Mouse (Mus musculus): Measurements from ENCODE around the gene Ggact. TPM values are rescaled to one million over a fixed set of nuclear protein-coding genes. Genes with fewer than 3 reads are reported as not detected.

The Ggact gene
- polyA plus RNA-seq, 1 experiment from 2014 or later: 15.0 TPM

DNA sequence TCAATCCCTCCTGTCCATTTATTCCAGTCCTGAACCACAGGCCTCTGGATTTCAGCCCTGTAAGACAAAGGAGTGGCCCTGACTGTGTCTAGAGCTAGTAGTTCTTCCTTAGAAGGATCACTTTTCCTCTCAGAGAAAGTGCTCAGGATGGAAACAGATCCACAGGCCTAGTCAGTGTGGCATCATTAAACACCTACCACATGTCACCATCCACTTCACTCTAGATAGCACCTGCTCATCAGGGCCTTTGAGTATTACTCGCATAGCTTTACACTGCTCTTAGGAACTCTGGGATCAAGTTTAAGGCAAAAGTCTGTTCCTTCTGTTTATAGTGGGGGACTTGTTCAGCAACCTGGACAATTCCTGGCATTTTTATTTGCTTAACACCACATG lies 25.1 kb downstream of the Ggact start:
- no peaks in the 10 kb centered on the region for H3K9me3 ChIP-seq (replicated peaks; ENCODE audit: control insufficient read depth, low read length)
- no peak overlapping the region for H3K9ac ChIP-seq (ENCODE audit: low read depth, low read length)
- H3K4me2 ChIP-seq: no peak overlapping the region
- WGBS (ENCODE audit: insufficient replicate concordance): 54% methylated on average over 1 of the region's 1 CpGs
- 0 out of 2 replicates have a peak, but pooled peaks cover 2% of the 10 kb centered on the region for H3K27me3 ChIP-seq (ENCODE audit: control insufficient read depth, insufficient read depth, low read length)
- H3K4me3 ChIP-seq (ENCODE audit: low read depth, low read length): no peak overlapping the region
- ATAC-seq (replicated peaks; ENCODE audit: insufficient number of reproducible peaks, low FRiP score, low TSS enrichment): no peak
- peaks cover 12% of the 10 kb centered on the region for H3K4me1 ChIP-seq (ENCODE audit: control insufficient read depth, insufficient read depth, low read length)
- H3K36me3 ChIP-seq (ENCODE audit: control insufficient read depth, insufficient read depth, low read length): no peaks in the 10 kb centered on the region
- H3K27ac ChIP-seq (ENCODE audit: low read depth, low read length): peak overlapping the region; percentile 69

DNA sequence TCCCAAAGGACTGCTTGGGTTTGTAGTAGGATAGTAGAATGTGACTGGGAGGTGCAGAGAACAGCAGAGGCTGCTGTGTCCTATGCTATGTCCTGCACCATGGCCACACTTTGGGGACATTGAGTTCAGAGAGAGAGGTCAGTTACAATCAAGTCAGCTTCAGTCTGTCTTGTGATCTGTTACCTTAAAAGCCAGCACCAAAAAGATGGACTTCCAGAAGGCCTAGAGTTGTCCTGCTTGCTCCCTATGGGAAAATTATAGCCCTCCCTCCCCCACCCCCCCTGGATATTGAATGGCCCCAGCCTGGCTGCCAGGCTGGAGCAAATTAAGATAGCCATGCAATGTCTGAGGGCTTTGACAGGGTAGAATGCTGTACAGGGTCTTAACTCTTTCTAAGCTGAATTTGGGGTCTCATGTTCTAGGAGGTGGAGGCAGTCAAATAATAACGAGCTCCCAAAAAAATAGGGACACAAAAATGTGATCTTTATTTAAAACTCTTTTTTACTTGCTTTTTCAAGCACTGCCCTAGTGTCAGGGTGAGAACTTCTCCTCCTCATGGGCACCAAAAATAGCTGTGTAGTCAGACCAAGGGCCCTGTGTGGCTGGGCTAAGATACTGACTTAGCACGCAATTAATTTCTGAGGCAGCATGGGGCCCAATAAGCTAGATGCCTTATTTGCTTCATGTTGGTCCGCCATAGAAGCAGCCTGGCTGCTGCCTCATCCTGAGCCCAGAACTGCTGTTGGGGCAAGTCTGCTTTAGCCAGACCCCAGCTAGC lies 25.7 kb downstream of the Ggact start:
- Histone ChIP-seq H3K4me1 (ENCODE audit: control insufficient read depth, insufficient read depth, low read length) (peaks cover 12% of the 10 kb centered on the region), H3K4me3 (ENCODE audit: low read depth, low read length) (no peak overlapping the region), H3K9me3 (replicated peaks; ENCODE audit: control insufficient read depth, low read length) (no peaks in the 10 kb centered on the region), H3K27ac (ENCODE audit: low read depth, low read length) (peak overlapping the region; percentile 69), H3K27me3 (ENCODE audit: control insufficient read depth, insufficient read depth, low read length) (0 out of 2 replicates have a peak, but pooled peaks cover 2% of the 10 kb centered on the region), H3K36me3 (ENCODE audit: control insufficient read depth, insufficient read depth, low read length) (no peaks in the 10 kb centered on the region), H3K9ac (ENCODE audit: low read depth, low read length) (no peak overlapping the region), H3K4me2 (no peak overlapping the region; the same call in 1 of the 2 replicates)
- WGBS (ENCODE audit: insufficient replicate concordance): 57% methylated on average over 3 of the region's 3 CpGs
- ATAC-seq (replicated peaks; ENCODE audit: insufficient number of reproducible peaks, low FRiP score, low TSS enrichment): no peak

DNA sequence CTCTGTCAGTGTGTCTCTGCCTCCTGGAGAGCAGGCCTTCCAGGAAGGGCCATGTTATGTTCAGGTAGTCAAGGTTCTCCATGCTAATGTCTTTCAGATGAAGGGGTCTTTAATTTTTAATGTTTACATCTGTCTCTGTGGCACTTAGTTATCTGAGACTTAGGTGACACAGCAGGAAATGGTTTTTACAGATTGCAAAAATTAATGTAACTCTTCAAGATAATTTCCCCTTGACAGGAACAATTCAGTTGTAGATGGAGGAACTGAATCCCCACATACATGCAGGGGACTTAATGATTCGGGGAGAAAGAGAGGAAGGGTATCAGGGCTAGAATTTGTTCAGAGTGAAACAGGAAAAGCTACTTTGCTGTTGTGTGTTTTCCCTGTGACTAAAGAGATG lies 26.3 kb downstream of the Ggact start:
- H3K36me3 ChIP-seq (ENCODE audit: control insufficient read depth, insufficient read depth, low read length): no peaks in the 10 kb centered on the region
- H3K9me3 ChIP-seq (replicated peaks; ENCODE audit: control insufficient read depth, low read length): no peaks in the 10 kb centered on the region
- no peak overlapping the region for H3K27ac ChIP-seq (ENCODE audit: low read depth, low read length)
- H3K4me3 ChIP-seq (ENCODE audit: low read depth, low read length): no peak overlapping the region
- WGBS (ENCODE audit: insufficient replicate concordance): 80% methylated on average over 1 of the region's 1 CpGs
- no peak overlapping the region for H3K4me2 ChIP-seq
- ATAC-seq (replicated peaks; ENCODE audit: insufficient number of reproducible peaks, low FRiP score, low TSS enrichment): no peak
- 0 out of 2 replicates have a peak, but pooled peaks cover 2% of the 10 kb centered on the region for H3K27me3 ChIP-seq (ENCODE audit: control insufficient read depth, insufficient read depth, low read length)
- H3K4me1 ChIP-seq (ENCODE audit: control insufficient read depth, insufficient read depth, low read length): peaks cover 12% of the 10 kb centered on the region
- no peak overlapping the region for H3K9ac ChIP-seq (ENCODE audit: low read depth, low read length)

DNA sequence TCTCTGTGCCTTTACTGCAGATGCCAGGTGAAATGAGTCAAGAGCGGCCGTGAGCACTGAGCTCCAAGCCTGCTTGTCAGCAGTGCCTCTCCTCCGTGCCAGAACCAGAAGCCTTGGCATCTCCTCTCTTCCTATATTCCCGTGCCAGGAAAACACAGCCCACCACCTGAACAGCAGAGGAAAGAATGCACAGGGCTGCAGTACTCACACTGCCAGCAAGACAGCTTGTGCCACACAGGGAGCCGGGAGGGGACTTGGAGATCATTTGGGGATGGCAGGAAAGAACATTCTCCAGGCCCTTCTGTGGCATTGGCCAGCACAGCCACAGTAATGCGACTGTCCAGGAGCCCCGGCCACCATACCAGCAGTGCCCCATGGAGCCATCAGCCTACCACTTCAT lies 27.7 kb downstream of the Ggact start:
- no peak overlapping the region for H3K4me3 ChIP-seq (ENCODE audit: low read depth, low read length)
- no peaks in the 10 kb centered on the region for H3K9me3 ChIP-seq (replicated peaks; ENCODE audit: control insufficient read depth, low read length)
- H3K36me3 ChIP-seq (ENCODE audit: control insufficient read depth, insufficient read depth, low read length): no peaks in the 10 kb centered on the region
- WGBS (ENCODE audit: insufficient replicate concordance): 93% methylated on average over 7 of the region's 7 CpGs
- no peak overlapping the region for H3K9ac ChIP-seq (ENCODE audit: low read depth, low read length)
- no peak overlapping the region for H3K27ac ChIP-seq (ENCODE audit: low read depth, low read length)
- H3K4me2 ChIP-seq: no peak overlapping the region
- no peak for ATAC-seq (replicated peaks; ENCODE audit: insufficient number of reproducible peaks, low FRiP score, low TSS enrichment)
- H3K4me1 ChIP-seq (ENCODE audit: control insufficient read depth, insufficient read depth, low read length): peaks cover 15% of the 10 kb centered on the region
- H3K27me3 ChIP-seq (ENCODE audit: control insufficient read depth, insufficient read depth, low read length): 0 out of 2 replicates have a peak, but pooled peaks cover 2% of the 10 kb centered on the region

DNA sequence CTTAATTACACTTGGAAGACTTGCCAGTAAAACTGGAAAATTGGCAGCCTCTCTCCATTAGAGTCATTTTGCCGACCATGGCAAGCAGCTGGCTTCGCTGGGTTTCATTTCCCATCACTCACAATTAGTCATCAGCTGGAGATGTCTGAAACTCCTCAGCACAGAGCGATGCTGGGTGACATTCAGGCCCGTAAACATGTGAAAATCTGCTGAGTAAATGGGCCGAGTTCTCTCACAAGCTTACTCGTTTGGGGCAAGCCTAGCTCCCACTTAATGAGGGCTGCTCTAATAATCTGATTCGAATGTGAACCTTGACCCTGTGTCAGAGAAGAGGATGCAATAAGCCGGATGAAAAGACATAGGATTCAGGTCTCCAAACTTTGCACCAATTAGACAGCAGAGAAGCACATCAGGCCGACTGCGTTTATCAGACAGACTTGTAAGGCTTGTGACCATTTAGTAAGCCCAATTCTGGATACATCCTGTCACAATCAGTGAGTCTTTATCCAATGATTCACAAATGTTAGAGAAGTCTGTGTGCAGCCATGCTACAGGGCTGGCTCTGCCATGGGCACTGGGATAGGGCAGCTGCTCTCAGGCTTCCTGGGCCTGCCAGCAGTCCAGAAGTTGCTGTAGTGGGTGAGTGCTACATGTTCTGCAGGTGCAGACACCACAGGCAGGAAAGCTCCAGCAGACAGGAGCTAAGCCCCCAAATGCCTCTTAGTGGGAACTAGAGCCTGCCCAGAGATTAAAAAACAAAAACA lies 29.6 kb downstream of the Ggact start:
- Histone ChIP-seq H3K27ac (ENCODE audit: low read depth, low read length) (no peak overlapping the region), H3K27me3 (ENCODE audit: control insufficient read depth, insufficient read depth, low read length) (0 out of 2 replicates have a peak, but pooled peaks cover 2% of the 10 kb centered on the region), H3K4me1 (ENCODE audit: control insufficient read depth, insufficient read depth, low read length) (peaks cover 15% of the 10 kb centered on the region), H3K36me3 (ENCODE audit: control insufficient read depth, insufficient read depth, low read length) (no peaks in the 10 kb centered on the region), H3K9ac (ENCODE audit: low read depth, low read length) (no peak overlapping the region), H3K9me3 (replicated peaks; ENCODE audit: control insufficient read depth, low read length) (no peaks in the 10 kb centered on the region), H3K4me2 (no peak overlapping the region), H3K4me3 (ENCODE audit: low read depth, low read length) (no peak overlapping the region)
- no peak for ATAC-seq (replicated peaks; ENCODE audit: insufficient number of reproducible peaks, low FRiP score, low TSS enrichment)
- WGBS (ENCODE audit: insufficient replicate concordance): 62% methylated on average over 10 of the region's 10 CpGs

DNA sequence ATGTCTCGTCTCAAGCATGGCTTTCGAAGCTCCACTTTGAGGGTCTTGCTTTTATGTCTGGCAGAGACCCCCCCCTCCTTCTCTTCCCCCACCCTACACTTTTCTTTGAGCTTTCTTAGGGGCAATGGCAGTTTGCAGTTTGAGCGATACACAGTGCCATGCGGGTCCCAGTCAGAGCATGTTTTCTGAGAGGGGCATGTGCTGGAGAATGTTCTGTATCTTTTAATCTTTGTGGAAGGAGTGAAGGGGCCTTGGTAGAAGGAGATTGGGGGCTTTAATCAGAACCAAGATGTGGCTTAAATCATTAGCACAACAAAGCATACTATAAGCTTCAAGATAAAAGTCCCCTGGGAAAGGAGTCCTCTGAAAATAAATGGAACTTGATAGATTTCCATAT lies 30.1 kb downstream of the Ggact start:
- 0 out of 2 replicates have a peak, but pooled peaks cover 2% of the 10 kb centered on the region for H3K27me3 ChIP-seq (ENCODE audit: control insufficient read depth, insufficient read depth, low read length)
- H3K9ac ChIP-seq (ENCODE audit: low read depth, low read length): no peak overlapping the region
- ATAC-seq (replicated peaks; ENCODE audit: insufficient number of reproducible peaks, low FRiP score, low TSS enrichment): no peak
- H3K4me2 ChIP-seq: no peak overlapping the region
- WGBS (ENCODE audit: insufficient replicate concordance): 73% methylated on average over 4 of the region's 4 CpGs
- no peak overlapping the region for H3K27ac ChIP-seq (ENCODE audit: low read depth, low read length)
- H3K9me3 ChIP-seq (replicated peaks; ENCODE audit: control insufficient read depth, low read length): no peaks in the 10 kb centered on the region
- no peak overlapping the region for H3K4me3 ChIP-seq (ENCODE audit: low read depth, low read length)
- H3K36me3 ChIP-seq (ENCODE audit: control insufficient read depth, insufficient read depth, low read length): no peaks in the 10 kb centered on the region
- peaks cover 15% of the 10 kb centered on the region for H3K4me1 ChIP-seq (ENCODE audit: control insufficient read depth, insufficient read depth, low read length)

DNA sequence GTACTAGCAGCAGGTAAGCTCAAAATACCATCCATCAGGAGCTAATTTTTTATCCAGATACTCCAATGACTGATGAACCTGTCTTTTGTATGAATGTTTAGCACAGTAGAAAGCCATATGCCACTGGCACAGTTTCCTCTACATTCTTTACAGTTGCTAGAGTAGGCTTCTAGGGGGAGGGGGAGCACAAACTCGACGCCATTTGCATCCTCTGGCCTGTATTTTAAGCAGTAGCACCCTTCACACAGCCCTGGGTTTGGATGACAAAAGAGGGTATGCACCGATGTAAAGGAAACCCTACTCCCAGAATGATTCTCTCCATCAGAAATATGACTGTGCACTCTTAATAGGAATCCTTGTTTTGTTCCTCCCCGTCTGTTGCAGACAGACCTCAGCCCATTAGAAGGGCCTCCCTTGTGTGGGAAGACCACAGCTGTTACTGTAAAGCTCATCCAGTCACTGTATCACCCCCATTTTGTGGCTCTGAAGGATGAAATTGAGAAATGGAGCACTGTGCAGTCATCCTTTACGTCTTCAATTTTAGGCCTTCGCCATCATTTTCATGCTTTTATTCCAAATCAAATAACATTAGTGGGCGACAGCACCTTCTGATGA lies 30.7 kb downstream of the Ggact start:
- H3K9me3 ChIP-seq (replicated peaks; ENCODE audit: control insufficient read depth, low read length): no peaks in the 10 kb centered on the region
- H3K27ac ChIP-seq (ENCODE audit: low read depth, low read length): no peak overlapping the region
- H3K9ac ChIP-seq (ENCODE audit: low read depth, low read length): no peak overlapping the region
- 0 out of 2 replicates have a peak, but pooled peaks cover 2% of the 10 kb centered on the region for H3K27me3 ChIP-seq (ENCODE audit: control insufficient read depth, insufficient read depth, low read length)
- peaks cover 9% of the 10 kb centered on the region for H3K4me1 ChIP-seq (ENCODE audit: control insufficient read depth, insufficient read depth, low read length)
- no peaks in the 10 kb centered on the region for H3K36me3 ChIP-seq (ENCODE audit: control insufficient read depth, insufficient read depth, low read length)
- H3K4me3 ChIP-seq (ENCODE audit: low read depth, low read length): no peak overlapping the region
- ATAC-seq (replicated peaks; ENCODE audit: insufficient number of reproducible peaks, low FRiP score, low TSS enrichment): no peak
- 83% methylated on average over 7 of the region's 7 CpGs for WGBS (ENCODE audit: insufficient replicate concordance)
- no peak overlapping the region for H3K4me2 ChIP-seq

DNA sequence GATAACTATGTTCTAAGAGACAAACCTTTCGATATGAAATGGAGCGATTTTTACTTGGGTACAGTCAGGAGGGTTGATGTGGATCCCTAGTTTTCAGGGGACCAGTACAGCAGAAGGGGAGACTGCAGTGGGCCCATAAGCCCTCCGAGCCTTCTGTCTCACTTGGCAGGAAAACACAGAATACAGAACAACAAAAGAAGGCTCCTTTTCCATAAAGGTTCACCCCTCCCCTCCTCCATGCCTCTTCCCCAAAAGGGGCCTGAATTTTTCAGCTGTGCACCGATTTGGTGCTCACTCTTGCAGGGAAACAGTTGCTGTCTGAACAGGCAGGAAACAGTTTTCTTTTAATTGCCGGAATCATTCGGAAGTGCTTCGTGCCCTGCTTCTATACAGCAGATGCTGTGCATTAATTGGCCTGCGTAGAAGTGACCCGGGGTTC lies 31.3 kb downstream of the Ggact start:
- Histone ChIP-seq H3K4me1 (ENCODE audit: control insufficient read depth, insufficient read depth, low read length) (peaks cover 4% of the 10 kb centered on the region), H3K9ac (ENCODE audit: low read depth, low read length) (no peak overlapping the region), H3K4me2 (no peak overlapping the region), H3K27me3 (ENCODE audit: control insufficient read depth, insufficient read depth, low read length) (0 out of 2 replicates have a peak, but pooled peaks cover 2% of the 10 kb centered on the region), H3K27ac (ENCODE audit: low read depth, low read length) (no peak overlapping the region), H3K9me3 (replicated peaks; ENCODE audit: control insufficient read depth, low read length) (no peaks in the 10 kb centered on the region), H3K4me3 (ENCODE audit: low read depth, low read length) (no peak overlapping the region), H3K36me3 (ENCODE audit: control insufficient read depth, insufficient read depth, low read length) (no peaks in the 10 kb centered on the region)
- ATAC-seq (replicated peaks; ENCODE audit: insufficient number of reproducible peaks, low FRiP score, low TSS enrichment): no peak
- WGBS (ENCODE audit: insufficient replicate concordance): 77% methylated on average over 9 of the region's 9 CpGs
